Mouse (Mus musculus) midbrain, postnatal 0 days (tissue): ENCODE results near the gene Fubp1. TPM values are rescaled to one million over a fixed set of nuclear protein-coding genes. Genes with fewer than 3 reads are reported as not detected.

ENCODE experiments used
- ATAC-seq: fragments of 200-750 bp; cut with Nextera tagmentation; 2 replicates; pipeline ENCODE4 v1.8.0; 2017; ENCODE audit warnings: moderate number of reproducible peaks, mild to moderate bottlenecking, moderate TSS enrichment, moderate library complexity; ENCODE audit not compliant: low FRiP score
- DNase-seq: peaks from one replicate; pipeline ENCODE4 v3.0.0-alpha.2; 2015; ENCODE audit warnings: low spot score
- H3K27ac ChIP-seq: fragments of 300-500 bp; sonication (generic); 2 replicates; pipeline ENCODE4 v1.5.1; 2014; ENCODE audit warnings: low read depth, mild to moderate bottlenecking, low read length, mixed read lengths
- H3K27me3 ChIP-seq: fragments of 300-500 bp; sonication (generic); 2 replicates; pipeline ENCODE4 v1.6.1; 2014; ENCODE audit warnings: low read length, control low read depth, mixed read lengths; ENCODE audit not compliant: insufficient read depth
- H3K36me3 ChIP-seq: fragments of 300-500 bp; sonication (generic); 2 replicates; pipeline ENCODE4 v1.6.1; 2014; ENCODE audit warnings: low read length, control low read depth, mixed read lengths; ENCODE audit not compliant: insufficient read depth
- H3K4me1 ChIP-seq: fragments of 300-500 bp; sonication (generic); 2 replicates; pipeline ENCODE4 v1.6.1; 2014; ENCODE audit warnings: mild to moderate bottlenecking, control low read depth, antibody characterized with exemption, low read length, mixed read lengths; ENCODE audit not compliant: insufficient read depth
- H3K4me2 ChIP-seq: fragments of 300-500 bp; sonication (generic); 2 replicates; pipeline ENCODE4 v1.6.1; 2014; ENCODE audit warnings: low read depth, mild to moderate bottlenecking, low read length, mixed read lengths; ENCODE audit not compliant: poor library complexity, severe bottlenecking
- H3K4me3 ChIP-seq: fragments of 300-500 bp; sonication (generic); 2 replicates; pipeline ENCODE4 v1.5.1; 2014; ENCODE audit warnings: low read depth, mild to moderate bottlenecking, low read length, moderate library complexity
- H3K9ac ChIP-seq: fragments of 300-500 bp; sonication (generic); replicated peaks from 2 replicates; pipeline ENCODE4 v1.6.1; 2014; ENCODE audit warnings: mild to moderate bottlenecking, low read length, moderate library complexity, mixed read lengths; ENCODE audit not compliant: poor library complexity, severe bottlenecking
- H3K9me3 ChIP-seq: fragments of 300-500 bp; sonication (generic); 2 replicates; pipeline ENCODE4 v1.6.1; 2016; ENCODE audit warnings: low read length, control low read depth
- CTCF ChIP-seq: IDR thresholded peaks from 2 replicates; pipeline ENCODE4 v1.5.1; 2016; ENCODE audit warnings: antibody characterized with exemption, mild to moderate bottlenecking
- WGBS: fragments of 180-500 bp; shearing (Covaris S2); extraction: QIAGEN DNeasy Blood & Tissue Kit; methylation state at CpG from one replicate; pipeline ENCODE4 v1.1.7; 2014; 5-methylcytosine and 5-hydroxymethylcytosine counted together
- polyA plus RNA-seq: library from polyadenylated mRNA; unstranded; fragments of >200 nt; fragmentation: Nextera tagmentation; extraction: Ambion mirVana; gene quantifications from 2 replicates; pipeline ENCODE4 v1.2.1, GENCODE M21; 2015
- total RNA-seq: library from RNA; depleted of rRNA; stranded (reverse); fragments of >200 nt; gene quantifications from 2 replicates; pipeline ENCODE4 v1.2.3, GENCODE M21; 2014

The Fubp1 gene
- total and polyA plus RNA-seq, 2 experiments from 2014 or later: 127 to 183 TPM

GRCm38 (mm10) chr3:152204577-152204976 is 5.6 kb upstream of the Fubp1 start:
- H3K4me3 ChIP-seq: no peak overlapping the region
- no peak overlapping the region for H3K9ac ChIP-seq
- no peak for TF ChIP-seq CTCF
- peaks cover 4% of the 10 kb centered on the region; the same call in 1 of the 2 replicates for H3K4me1 ChIP-seq
- DNase-seq: no peak
- 86% methylated on average over 3 of the region's 3 CpGs for whole genome bisulfite sequencing
- no peaks in the 10 kb centered on the region for H3K36me3 ChIP-seq
- H3K27me3 ChIP-seq: no peaks in the 10 kb centered on the region
- no peak for ATAC-seq
- H3K9me3 ChIP-seq: no peaks in the 10 kb centered on the region
- no peak overlapping the region for H3K4me2 ChIP-seq
- no peak overlapping the region for H3K27ac ChIP-seq

- ATAC-seq (no peak), DNase-seq (no peak)
- no peaks in the 10 kb centered on the region for H3K27me3 ChIP-seq
- no peak overlapping the region for H3K9ac ChIP-seq
- no peak for TF ChIP-seq CTCF
- peaks cover 8% of the 10 kb centered on the region for H3K4me1 ChIP-seq
- H3K27ac ChIP-seq: no peak overlapping the region
- H3K36me3 ChIP-seq: no peaks in the 10 kb centered on the region
- no peak overlapping the region for H3K4me2 ChIP-seq
- no peaks in the 10 kb centered on the region for H3K9me3 ChIP-seq
- no peak overlapping the region for H3K4me3 ChIP-seq
- WGBS: 99% methylated on average over 4 of the region's 4 CpGs
Measured at GRCm38 (mm10) chr3:152207156-152207555, 3.1 kb upstream of the Fubp1 start.

- H3K9ac ChIP-seq: peak overlapping the region; percentile 99
- no peak for TF ChIP-seq CTCF
- H3K36me3 ChIP-seq: no peaks in the 10 kb centered on the region
- H3K9me3 ChIP-seq: no peaks in the 10 kb centered on the region
- H3K4me2 ChIP-seq: 0 out of 2 replicates have a peak overlapping the region, but pooled peaks have one; percentile 9
- H3K27ac ChIP-seq: no peak overlapping the region
- peaks cover 17% of the 10 kb centered on the region for H3K4me1 ChIP-seq
- H3K27me3 ChIP-seq: no peaks in the 10 kb centered on the region
- ATAC-seq (no peak), DNase-seq (no peak)
- no peak overlapping the region for H3K4me3 ChIP-seq
- 90% methylated on average over 7 of the region's 7 CpGs for WGBS
Measured at GRCm38 (mm10) chr3:152208096-152208885, 1.9 kb upstream of the Fubp1 start.

DNA sequence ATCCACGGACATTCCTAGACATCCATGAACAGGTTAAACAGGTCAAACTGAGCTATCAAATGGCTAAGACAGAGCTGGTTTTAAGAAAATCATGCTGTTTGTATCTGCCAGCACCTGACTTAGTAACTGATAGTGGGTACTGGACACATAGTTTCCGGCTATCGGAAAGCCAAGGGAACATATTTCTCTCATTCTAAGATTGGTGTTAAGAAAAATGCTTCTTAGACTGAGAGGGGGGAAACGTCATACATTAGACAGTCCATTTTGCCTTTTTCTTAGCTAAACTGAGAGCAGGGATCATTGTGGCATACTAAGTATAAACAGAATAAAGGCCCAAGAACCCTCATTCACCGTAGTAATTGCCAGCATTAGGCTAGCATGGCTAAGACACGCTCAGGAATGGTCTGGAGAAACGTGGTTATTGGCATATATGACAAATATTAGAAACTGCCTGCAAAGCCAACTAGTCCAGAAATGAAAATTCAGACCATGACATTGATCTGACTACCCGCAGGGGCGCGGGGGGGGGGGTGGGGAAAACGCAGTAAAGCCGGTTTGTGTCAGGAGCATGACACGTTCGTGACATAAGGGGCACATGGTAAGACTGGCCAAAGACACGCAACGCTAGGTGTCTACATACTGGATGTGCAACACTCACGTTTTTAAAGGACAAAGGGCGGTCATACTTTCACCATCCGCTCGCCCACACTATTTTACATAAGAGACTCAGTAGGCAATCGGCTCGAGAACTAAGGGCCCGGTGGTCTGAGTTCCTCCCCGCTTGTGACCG is 850 bp upstream of the Fubp1 start:
- peak; percentile 77 for DNase-seq
- peak overlapping the region; percentile 100 for H3K27ac ChIP-seq
- H3K9me3 ChIP-seq: no peaks in the 10 kb centered on the region
- H3K9ac ChIP-seq: peak overlapping the region; percentile 99
- peak overlapping the region; percentile 59 for H3K4me3 ChIP-seq
- peak; percentile 75 for ATAC-seq
- WGBS: 3% methylated on average over 25 of the region's 25 CpGs
- no peaks in the 10 kb centered on the region for H3K27me3 ChIP-seq
- H3K36me3 ChIP-seq: no peaks in the 10 kb centered on the region
- H3K4me2 ChIP-seq: peak overlapping the region; percentile 55
- no peak for TF ChIP-seq CTCF
- H3K4me1 ChIP-seq: peaks cover 17% of the 10 kb centered on the region

DNA sequence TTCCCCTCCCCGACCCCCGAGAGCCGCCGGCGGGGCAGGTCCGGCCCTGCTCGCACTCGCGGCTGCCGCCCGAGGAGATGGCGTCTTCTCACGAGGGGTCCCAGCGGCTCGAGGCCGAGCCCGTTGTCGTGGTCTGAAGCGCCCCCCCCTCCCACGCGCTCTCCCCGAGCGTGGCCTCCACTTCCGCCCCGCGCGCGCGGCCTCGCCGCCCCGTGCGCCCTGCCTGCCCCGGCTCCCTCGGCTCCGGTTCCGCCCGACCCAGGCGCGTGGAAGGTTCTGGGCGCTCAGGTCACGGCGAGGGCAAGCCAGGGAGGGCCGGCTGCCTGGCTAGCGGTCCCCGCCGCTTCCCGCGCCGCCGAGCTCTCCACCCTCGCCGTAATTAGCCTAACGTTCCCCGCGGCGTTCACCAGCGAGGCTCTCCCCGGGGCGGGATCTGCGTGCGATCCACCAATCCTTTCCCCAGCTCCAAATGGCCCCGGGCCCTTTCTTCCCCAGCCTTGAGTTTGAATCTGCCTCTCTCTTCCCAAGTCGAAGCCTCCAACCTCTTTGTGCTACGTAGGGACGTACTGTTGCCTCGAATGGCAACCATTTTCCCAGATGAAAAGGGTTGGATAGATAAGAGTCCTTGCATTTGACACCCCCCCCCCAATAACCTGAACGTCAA is 638 bp downstream of the Fubp1 start:
- H3K4me2 ChIP-seq: peak overlapping the region; percentile 91
- ATAC-seq: peak; percentile 70
- peaks cover 17% of the 10 kb centered on the region for H3K4me1 ChIP-seq
- no peak for TF ChIP-seq CTCF
- H3K27me3 ChIP-seq: no peaks in the 10 kb centered on the region
- peak overlapping the region; percentile 100 for H3K27ac ChIP-seq
- no peaks in the 10 kb centered on the region for H3K36me3 ChIP-seq
- H3K4me3 ChIP-seq: peak overlapping the region; percentile 59
- whole genome bisulfite sequencing: under 1% methylated on average over 56 of the region's 68 CpGs
- peak; percentile 66 for DNase-seq
- no peaks in the 10 kb centered on the region for H3K9me3 ChIP-seq
- peak overlapping the region; percentile 99 for H3K9ac ChIP-seq
